Mouse (Mus musculus) left cerebral cortex, adult 8-10 months (tissue): Measurements from ENCODE around the gene Bcl6. TPM values are rescaled to one million over a fixed set of nuclear protein-coding genes. Genes with fewer than 3 reads are reported as not detected.

Experiments
- DNase-seq, 2 experiments: peaks; one replicate each; pipeline ENCODE4 v3.0.0; 2022; ENCODE audit warnings: low spot score in 2 of 2
- total RNA-seq, 4 experiments: library from RNA; stranded (reverse); gene quantifications; 2 replicates each; pipeline ENCODE4 v1.2.4; 2022

The Bcl6 gene
- total RNA-seq, 4 experiments from 2014 or later = 21.1 to 25.7 (median 24.3) TPM

- no peak for DNase-seq
These were observed 61.1 kb downstream of the Bcl6 start for GRCm38 (mm10) chr16:23927301-23928114.

GRCm38 (mm10) chr16:23922906-23923305, 65.7 kb downstream of the Bcl6 start:
- no peak for DNase-seq

- DNase-seq = no peak
These were observed 67.0 kb downstream of the Bcl6 start for GRCm38 (mm10) chr16:23921697-23922096.

- DNase-seq = no peak
These were observed 69.2 kb downstream of the Bcl6 start for GRCm38 (mm10) chr16:23919418-23919817.

Other genes with a start within 250 kb of the Bcl6 start
- gene Sst, start 97.9 kb downstream of the Bcl6 start, total RNA-seq = 100 to 1,000 TPM; 363 to 433 (median 383) TPM
- gene Rtp2, start 56.5 kb downstream of the Bcl6 start, total RNA-seq = under 1 TPM in 2 of 4 experiments, not detected in 2; 0.18 to 0.32 TPM
- gene Gm37419, start 370 bp downstream of the Bcl6 start, total RNA-seq = not detected